Mouse (Mus musculus): ENCODE measurements at regions not wholly inside any gene's neighbourhood (a gene's known extent, or its start where the extent isn't known, plus 50 kb on each side); places are given as distances from the start of the nearest gene placed in this dataset.
"Not testable (repeated sequence)": the region's sequence is repeated elsewhere in the genome, so short reads cannot be mapped to it uniquely, and the experiment has no call there.

- Histone ChIP-seq H3K27ac (peak overlapping the region; percentile 68), H3K36me3 (ENCODE audit: insufficient read depth, low read length) (no peaks in the 10 kb centered on the region), H3K9me3 (ENCODE audit: low read length) (no peaks in the 10 kb centered on the region), H3K9ac (replicated peaks; ENCODE audit: low read length) (peak overlapping the region; percentile 49; the same call in 1 of the 2 replicates), H3K4me1 (ENCODE audit: insufficient read depth, low read length) (no peaks in the 10 kb centered on the region), H3K4me3 (ENCODE audit: low read length) (peak overlapping the region; percentile 65), H3K27me3 (ENCODE audit: insufficient read depth, low read length) (no peaks in the 10 kb centered on the region), H3K4me2 (ENCODE audit: low read depth, low read length) (peak overlapping the region; percentile 61)
- under 1% methylated on average over 22 of the region's 22 CpGs for WGBS
- DNase-seq (ENCODE audit: low spot score) = peak; percentile 93
- TF ChIP-seq CTCF (IDR thresholded peaks at IDR 0.05; ENCODE audit: low read depth) = no peak
- peak; percentile 100 for ATAC-seq
Measured at GRCm38 (mm10) chr5:109866337-109867126, 56.7 kb upstream of the Gm15446 start.

DNA sequence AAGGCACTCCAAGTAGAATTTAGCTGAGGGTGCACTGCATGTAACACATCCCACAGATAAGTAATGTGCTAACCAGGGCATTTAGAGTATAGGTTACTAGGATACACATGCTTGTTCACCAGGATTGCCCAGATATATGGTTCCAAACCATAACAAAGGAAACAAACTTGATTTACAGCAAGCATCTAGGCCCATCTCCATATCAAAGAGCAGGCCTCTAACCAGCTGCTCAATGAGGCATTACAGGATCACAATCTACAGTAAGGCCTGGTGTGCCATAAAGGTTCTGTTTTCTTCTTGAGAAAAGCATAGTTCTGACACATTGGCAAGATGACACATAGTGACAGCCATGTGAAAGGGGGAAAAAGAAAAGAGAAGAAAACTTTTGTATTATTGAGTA lies 56.0 kb upstream of the Gm15446 start:
- H3K4me1 ChIP-seq (ENCODE audit: insufficient read depth, low read length); DNase-seq (ENCODE audit: low spot score); H3K9me3 ChIP-seq (ENCODE audit: low read length); ATAC-seq; H3K9ac ChIP-seq (replicated peaks; ENCODE audit: low read length); H3K27me3 ChIP-seq (ENCODE audit: insufficient read depth, low read length); H3K36me3 ChIP-seq (ENCODE audit: insufficient read depth, low read length): not testable (repeated sequence)
- Histone ChIP-seq H3K4me3 (ENCODE audit: low read length) (peak overlapping the region; percentile 65), H3K27ac (peak overlapping the region; percentile 48; the same call in 1 of the 2 replicates), H3K4me2 (ENCODE audit: low read depth, low read length) (peak overlapping the region; percentile 61)
